Mouse (Mus musculus) myocyte (in vitro differentiated cells): ENCODE data around the gene Pvalb.

Experiments
- CEBPB ChIP-seq: IDR thresholded peaks from 2 replicates; pipeline ENCODE4 v1.6.1; 2011; ENCODE audit warnings: mild to moderate bottlenecking, moderate library complexity; ENCODE audit not compliant: poor library complexity, insufficient read depth, severe bottlenecking
- E2F4 ChIP-seq: IDR thresholded peaks from one replicate; pipeline ENCODE4 v1.6.1; 2011; ENCODE audit warnings: mild to moderate bottlenecking, control low read depth, moderate library complexity; ENCODE audit not compliant: insufficient read depth
- MAX ChIP-seq: IDR thresholded peaks from one replicate; pipeline ENCODE4 v1.6.1; 2011; ENCODE audit warnings: low read depth, mild to moderate bottlenecking, control low read depth
- MYOG ChIP-seq, 3 experiments: IDR thresholded peaks; one replicate each; pipeline ENCODE4 v1.6.1; 2011; ENCODE audit warnings: control low read depth in 2 of 3, low read depth in 2 of 3, mild to moderate bottlenecking in 2 of 3; ENCODE audit not compliant: insufficient read length in 2 of 3, control insufficient read depth in 1 of 3, insufficient read depth in 1 of 3
- POLR2A ChIP-seq: IDR thresholded peaks from one replicate; pipeline ENCODE4 v1.6.1; 2011; ENCODE audit warnings: low read depth, mild to moderate bottlenecking, control low read depth, moderate library complexity; ENCODE audit not compliant: insufficient read length
- POLR2AphosphoS2 ChIP-seq: IDR thresholded peaks from one replicate; pipeline ENCODE4 v1.6.1; 2011; ENCODE audit warnings: low read depth, control low read depth; ENCODE audit not compliant: insufficient read length
- REST ChIP-seq: IDR thresholded peaks from one replicate; pipeline ENCODE4 v1.6.1; 2011; ENCODE audit warnings: mild to moderate bottlenecking, control low read depth, moderate library complexity; ENCODE audit not compliant: insufficient read depth, insufficient read length
- SRF ChIP-seq: IDR thresholded peaks from one replicate; pipeline ENCODE4 v1.6.1; 2011; ENCODE audit warnings: low read depth; ENCODE audit not compliant: control insufficient read depth, insufficient read length
- TCF3 ChIP-seq: IDR thresholded peaks from one replicate; pipeline ENCODE4 v1.6.1; 2011; ENCODE audit warnings: low read depth, control low read depth; ENCODE audit not compliant: insufficient read length
- USF1 ChIP-seq: IDR thresholded peaks from one replicate; pipeline ENCODE4 v1.6.1; 2011; ENCODE audit warnings: low read depth, mild to moderate bottlenecking, control low read depth, moderate library complexity

- TF ChIP-seq MAX (no peak), SRF (no peak), POLR2A (no peak), TCF3 (no peak), CEBPB (no peak), MYOG (IDR thresholded peaks at IDR 0.05; ENCODE audit: control insufficient read depth in 1 of 3, insufficient read depth in 1 of 3, insufficient read length in 2 of 3, low read depth in 2 of 3) (no peak), USF1 (no peak), E2F4 (no peak), POLR2AphosphoS2 (no peak), REST (no peak)
These were observed 28.8 kb upstream of the Pvalb start for GRCm38 (mm10) chr15:78234823-78235509.
